Mouse (Mus musculus): ENCODE measurements at regions not wholly inside any gene's neighbourhood (a gene's known extent, or its start where the extent isn't known, plus 50 kb on each side); places are given as distances from the start of the nearest gene placed in this dataset.

DNA sequence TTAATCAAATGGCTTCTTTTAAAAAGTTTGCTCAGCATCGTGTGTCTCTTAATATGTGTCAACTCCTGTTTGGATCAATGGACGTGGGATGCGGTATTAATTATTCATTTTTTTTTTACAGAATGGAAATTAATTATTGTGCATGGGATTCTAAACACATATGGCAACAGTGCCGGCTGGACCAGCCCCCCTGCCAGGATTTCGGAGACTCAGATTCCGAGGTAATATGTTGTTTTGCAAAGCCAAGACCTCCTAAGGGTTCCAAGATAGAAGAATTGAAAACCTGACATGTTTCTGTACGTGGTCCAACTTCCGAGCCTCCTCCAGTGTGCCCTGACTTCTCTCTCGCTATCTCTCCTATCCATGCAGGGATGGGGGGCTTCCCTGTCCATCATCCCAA lies 170.4 kb downstream of the 3110018I06Rik start:
- DNase-seq, result peak; percentile 23

DNA sequence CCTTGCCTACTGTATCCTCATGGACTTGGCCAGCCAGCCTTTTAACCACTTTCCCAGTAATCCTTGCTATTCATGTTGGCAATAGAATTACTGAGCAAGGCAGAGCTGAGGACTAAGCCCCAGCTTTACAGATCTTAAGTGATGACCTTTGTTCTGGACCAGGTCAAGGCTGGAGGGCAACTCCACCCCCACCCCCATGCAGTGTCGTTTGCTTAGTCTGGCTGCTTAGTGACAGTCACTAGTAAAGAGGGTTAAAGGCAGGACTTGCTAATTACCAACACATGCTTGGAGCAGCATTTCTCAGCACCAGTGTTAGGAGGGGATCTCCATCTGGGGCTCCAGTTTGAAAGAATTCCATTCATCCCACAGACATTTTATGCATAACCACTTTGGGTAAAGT lies 174.2 kb downstream of the 3110018I06Rik start:
- DNase-seq, result peak; percentile 57

DNA sequence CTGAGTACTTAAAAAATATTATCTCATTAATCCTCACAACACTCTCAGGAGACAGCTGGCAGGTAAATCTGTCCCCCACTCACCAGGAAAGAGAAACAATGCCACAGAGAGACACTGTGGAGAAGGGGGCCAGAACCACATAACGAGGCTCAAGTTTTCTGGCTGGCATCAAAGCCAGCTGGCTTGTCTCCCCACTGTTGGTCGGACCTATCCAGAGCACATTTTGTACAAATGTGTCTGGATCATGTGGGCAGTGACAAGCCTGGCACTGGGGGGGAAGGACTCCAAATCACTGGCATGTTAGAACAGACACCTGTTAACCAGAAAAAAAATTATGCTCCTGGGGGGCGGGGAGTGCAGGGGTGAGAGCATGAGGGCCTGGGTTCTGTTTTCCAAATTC lies 179.4 kb downstream of the 3110018I06Rik start:
- DNase-seq, result no peak

DNA sequence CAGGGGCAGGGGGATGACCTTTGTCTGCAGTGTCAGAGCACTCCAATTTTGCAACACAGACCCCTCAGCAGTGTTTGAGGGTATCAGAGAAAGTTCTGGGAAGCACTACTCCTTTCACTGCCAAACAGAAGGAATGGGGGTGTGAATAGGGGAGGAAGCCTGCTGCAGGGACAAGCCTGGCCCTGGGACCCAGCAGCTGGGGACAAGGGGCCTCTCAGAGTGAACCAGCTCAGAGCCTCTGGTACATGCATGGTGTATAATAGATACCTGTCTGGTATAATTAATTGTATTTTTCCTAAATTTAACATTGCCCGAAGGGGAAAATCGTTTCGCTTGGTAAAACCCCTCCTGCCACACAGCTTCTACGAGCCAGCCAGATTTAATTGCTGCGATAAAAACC lies 180.6 kb downstream of the 3110018I06Rik start:
- no peak for DNase-seq

DNA sequence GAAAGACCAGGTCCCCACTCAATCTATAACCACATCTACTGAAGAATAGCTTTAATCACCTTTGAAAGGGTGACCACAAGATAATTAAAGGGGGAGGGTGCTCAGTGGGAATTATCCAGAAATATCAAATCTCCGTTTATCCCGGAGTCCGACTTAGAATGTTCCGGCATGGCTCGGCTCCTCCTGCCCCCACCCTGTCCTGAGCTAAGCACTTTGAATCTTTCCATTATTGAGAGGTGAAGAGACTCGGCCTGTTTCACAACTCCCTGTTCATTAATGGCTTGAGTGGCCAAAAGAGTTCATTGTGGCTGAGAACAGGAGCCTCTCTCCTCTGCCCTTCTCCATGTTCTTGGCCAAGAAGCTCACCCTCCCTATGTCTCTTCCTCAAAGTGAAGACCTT lies 181.0 kb downstream of the 3110018I06Rik start:
- DNase-seq, result no peak

DNA sequence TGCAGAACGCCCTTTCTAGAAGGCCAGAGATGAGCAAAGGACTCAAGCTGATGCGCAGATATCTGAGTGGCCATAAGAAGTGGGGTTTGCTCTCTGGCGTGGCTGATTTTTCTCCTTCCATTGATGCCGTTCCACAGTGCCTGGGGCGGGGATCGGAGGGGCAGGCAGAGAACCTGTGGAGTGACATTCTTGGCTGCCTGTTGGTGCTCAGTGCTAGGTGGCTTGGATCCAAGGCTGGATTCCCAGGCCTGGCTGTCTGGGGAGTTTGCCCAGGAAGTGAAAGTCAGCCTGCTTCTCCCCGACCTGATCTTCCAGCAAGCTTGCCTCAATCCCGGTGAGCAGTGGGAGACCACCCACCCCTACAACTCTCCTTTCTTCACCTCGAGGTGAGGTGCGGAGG lies 181.5 kb downstream of the 3110018I06Rik start:
- DNase-seq, result no peak

DNA sequence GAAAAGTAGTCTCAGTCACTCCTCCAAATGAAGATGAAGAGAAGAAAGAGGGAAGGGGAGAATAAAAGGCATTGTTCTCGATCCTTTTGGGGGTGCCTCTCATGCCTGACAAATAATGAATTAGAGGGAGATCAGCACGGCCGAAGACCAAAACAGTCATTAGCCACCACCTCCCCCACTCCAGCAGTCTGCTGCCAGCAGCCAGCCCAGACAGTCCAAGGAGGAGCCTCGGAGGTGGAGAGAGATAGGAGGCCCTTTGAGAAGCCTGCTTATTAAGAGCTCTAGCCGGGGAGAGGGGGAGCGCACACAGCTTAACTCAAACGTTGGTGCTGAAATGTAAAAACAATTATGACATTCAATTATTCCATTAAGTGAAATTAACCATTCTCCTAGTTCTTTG lies 188.6 kb downstream of the 3110018I06Rik start:
- peak; percentile 58 for DNase-seq

DNA sequence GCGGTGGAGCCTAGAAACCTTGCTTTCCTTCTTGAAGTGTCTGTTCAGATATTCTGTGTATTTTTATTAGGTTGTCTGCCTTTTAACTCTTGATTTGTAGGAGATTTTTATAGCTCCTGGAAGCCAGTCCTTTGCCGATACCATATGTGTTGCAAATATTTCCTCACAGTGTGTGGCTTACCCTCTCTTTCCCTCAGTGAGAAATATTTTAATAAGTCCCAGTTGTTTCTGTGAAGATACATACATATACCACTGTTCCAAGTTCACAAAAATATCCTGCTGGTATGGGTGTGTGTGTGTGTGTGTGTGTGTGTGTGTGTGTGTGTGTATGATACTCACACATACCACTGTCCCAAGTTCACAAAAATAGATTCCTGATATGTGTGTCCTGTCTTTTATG lies 199.0 kb downstream of the 3110018I06Rik start:
- no peak for DNase-seq

DNA sequence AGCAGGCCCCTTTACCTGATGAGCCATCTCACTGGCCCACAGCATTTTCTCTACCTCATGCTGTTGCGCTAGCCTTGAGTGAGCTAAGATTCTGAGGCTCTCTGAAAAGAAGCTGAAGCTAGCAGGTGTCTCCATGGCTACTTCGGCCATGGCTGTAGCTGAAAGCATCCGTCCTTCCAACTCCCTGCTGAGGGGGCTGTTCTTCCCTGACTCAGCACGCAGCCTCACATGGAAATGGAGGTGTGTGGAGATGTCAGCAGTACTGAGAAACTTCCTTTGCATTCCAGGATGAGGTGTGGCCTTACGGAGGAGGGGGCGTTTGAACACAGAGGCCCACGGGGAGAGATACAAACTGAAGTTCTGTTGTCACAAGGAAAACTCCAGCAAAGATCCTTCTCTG lies 201.0 kb downstream of the 3110018I06Rik start:
- DNase-seq, result no peak

DNA sequence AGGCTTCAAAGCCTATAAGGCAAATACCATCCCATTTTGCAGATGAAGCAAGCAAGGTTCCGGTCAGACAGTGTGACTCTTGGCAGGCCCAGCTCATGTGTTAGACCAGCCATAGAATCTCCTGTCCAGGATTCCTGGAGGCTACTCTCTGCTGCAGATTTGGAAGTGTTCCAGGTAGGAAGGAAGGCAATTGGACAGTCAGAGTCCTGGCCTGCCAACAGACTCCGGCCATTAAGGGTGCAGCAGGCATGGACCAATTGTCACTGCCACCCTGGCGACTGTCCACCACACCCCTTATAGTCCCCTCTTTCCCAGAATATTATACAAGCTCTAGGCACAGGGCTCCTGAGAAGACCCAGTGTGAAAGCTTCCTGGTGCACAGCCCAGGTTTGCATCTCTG lies 201.6 kb downstream of the 3110018I06Rik start:
- DNase-seq, result no peak

DNA sequence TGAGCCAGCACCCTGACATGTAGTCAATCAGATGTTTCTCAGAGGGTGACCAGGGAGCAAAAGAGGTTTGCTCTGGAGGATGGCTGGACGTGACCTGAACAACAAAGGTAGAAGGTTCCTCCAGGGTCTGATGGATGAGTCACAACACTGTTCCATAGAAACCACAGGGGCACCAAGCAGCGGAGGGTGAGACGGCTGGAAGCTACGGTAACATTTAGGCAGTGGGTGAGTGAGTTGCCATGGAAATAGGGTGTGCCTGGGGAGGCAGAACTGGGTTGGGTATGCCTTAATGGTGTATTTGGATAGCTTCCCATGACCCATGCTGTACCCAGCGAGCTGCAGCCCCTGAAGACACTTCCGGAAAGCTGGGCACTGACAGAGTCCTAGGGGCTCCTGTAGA lies 205.3 kb downstream of the 3110018I06Rik start:
- DNase-seq, result no peak

DNA sequence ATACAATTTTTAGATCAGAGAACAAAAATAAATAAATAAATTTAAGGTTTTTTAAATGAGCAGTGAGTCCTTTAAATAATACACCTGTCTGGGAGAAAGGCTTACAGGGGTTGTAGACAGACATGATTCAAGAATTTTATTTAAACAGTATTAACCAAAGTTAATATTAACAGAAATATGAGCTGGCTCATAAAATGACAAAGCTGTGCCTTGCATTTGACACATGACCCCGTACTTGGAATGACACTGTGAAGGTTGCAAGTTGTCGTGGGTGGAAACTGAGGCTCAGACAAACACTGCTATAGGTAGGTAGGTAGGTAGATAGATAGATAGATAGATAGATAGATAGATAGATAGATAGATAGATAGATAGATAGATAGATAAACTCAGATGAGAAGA lies 206.6 kb downstream of the 3110018I06Rik start:
- DNase-seq, result no peak

DNA sequence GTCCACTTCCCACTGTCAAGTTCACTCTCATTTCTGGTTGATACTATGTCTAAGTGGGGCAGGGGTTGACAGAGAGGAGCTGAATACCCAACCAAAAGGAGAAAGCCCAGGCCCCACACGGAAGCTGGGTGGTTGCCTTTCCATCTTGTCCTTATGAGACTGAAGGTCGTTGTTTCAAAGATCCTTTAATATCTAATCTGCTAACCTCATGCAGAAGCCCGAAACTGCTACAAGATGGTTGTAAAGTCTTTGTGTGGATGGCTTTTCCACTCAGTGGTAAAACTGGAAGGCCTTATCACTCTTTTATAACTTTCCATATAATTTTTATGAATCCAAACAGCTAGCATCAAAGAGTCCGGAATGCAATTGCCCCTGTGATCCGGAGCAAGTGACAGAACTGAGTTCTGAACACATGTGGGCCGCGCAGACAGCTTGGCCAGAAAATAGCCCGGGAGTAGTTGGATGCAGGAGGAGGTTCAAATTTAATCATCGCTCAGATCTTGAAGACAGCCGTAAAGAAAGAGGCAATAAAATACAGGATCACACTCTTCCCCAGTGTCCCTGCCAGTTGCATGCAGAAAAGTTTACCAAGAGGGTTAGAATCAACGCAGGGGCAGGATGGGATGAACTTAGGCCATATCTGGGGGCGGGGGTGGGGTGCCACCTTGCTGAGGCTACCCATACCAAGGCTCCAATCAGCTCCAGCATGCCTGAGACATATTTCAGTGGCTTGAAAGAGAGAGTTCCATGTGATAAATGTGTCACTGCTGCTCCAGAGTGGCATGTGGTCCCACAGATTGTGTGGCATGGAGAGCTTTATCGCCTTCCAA lies 207.2 kb downstream of the 3110018I06Rik start:
- DNase-seq, result no peak

DNA sequence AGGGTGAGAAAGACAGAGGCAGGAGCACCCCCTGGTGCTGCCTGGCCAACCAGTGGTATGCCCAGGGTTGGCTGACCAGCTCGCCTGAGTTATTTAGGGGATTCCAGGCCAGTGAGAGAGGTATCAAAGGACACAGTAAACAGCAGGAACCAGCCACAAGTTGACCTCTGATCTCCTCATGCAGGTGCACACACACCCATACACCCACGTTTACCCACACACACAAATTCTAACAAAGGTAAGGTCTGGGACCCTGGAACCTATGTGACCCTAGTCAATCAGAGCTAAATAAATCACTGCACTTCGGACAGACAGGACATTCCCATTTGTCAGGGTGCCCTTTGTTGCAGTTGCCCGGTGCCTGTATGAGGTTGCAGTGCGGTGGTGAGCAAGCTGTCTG lies 211.9 kb downstream of the 3110018I06Rik start:
- no peak for DNase-seq

DNA sequence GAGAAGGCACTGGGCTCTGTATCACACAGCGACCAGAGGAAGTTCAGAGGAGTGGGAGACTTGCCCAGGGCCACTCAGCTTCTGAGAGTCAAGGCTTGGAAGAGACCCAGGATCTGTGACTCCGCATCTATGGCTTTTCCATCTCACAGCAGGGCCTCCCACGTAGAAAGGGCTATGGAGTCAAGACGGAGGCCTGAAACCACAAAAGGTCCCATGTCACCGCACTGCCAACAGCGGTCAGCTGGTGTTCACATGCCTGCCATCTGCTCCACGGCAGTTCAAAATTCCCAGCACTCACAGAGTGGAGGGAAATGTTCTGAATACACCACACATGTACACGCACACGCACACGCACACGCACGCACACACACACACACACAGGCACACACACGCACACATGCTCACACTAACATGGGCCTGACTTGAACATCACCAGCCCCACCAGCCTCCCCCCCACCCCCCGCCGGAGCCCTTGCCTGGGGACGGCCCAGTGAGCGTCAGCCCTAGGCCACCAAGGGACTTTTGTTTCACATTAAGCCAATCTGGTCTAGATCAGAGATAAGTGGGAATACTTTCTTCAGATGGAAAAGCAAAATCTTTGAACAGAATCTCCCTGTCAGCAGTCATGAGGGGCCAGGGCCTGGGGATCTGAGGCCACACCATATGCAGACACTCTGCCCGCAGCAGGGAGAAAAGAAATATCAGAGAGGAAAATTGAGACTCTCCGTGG lies 212.6 kb downstream of the 3110018I06Rik start:
- DNase-seq, result no peak

DNA sequence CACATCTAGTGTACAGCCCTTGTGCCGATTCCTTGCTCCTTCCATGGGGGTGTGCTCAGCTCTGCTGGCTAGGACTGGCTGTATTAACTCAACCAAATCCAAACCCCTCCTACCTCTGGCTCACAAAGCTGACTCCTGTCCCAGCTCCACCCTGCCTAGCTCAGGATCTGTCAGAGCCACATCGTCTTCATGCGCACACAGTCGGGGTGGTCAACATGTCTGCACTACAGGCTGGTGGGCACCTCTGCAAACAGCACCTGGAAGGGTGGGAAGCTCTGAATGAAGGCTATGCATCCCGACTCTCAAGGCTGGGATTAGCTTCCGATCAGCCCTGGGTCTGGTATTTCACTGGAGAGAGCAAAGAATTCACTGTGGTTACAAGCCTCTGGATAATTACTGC lies 220.4 kb downstream of the 3110018I06Rik start:
- DNase-seq, result no peak

DNA sequence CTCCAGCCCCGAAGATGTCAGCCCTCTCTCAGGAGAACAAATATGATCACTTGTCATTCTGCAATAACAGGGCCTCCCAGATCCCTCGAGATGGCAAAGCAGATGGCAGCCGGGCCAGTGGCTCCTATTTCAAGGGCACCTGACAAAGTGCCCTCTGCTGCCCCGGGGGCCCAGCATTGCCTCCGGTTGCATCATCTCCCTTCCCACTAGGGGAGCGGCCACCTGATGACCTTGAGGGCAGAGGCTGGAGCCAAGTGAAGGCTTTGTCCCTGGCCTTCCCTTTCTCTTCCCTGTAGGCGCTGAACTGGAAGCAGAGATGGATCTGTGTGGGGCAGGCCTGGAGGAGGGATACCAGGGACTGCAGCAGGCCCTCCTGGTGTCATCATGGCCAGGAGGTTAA lies 222.6 kb downstream of the 3110018I06Rik start:
- DNase-seq, result peak; percentile 17

DNA sequence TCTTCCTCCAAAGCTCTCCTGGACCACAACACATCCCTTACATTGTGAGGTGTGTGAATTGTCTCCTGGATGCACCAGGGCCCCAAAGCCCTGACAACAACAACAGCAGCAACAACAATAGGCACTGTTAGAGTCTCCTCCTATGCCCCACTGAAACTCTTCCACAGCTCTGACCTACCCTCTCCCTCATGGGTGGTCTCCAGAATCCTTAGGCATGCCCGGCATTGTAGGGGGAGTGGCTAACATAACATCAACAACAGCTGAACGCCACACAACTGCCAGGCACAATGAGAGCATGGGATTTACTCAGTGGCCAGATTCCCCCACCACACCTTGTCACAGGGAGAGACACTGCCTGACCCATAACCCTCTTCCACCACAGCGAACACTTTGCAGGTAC lies 223.2 kb downstream of the 3110018I06Rik start:
- DNase-seq, result peak; percentile 64

DNA sequence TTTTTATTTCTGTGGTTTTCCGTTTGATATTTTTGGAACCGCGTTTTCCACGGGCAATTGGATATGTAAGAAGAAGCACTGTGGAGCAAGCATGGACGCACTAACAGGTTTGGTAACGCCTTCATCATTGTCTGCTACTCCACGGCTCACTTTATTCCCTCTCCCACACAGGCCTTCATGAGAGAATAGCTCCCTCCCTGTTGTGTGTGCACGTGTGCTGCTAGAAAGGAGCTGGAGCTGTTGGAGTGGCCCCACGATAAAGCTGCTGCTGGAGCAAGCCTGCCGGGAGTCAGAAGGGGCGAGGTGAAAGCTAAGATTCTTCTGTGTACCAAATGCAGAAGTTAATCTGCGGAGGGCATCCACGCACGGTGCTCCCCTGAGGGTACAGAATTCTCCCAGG lies 224.8 kb downstream of the 3110018I06Rik start:
- no peak for DNase-seq

DNA sequence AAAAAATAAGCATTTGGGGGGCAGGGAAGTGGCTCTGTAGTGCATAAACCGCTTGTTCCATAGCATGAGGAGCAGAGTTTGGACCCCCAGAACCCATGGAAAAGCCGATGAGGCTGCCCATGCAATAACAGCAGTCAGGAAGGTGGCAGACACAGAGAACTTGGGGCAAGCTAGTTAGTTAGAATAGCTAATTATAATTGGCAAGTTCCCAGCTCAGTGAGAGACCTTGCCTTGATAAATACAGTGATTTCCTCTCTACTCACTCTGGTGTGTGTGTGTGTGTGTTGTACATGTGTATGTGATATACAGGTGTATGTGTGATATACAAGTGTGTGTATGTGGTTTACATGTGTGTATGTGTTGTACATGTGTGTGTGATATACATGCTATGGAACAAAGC lies 226.4 kb downstream of the 3110018I06Rik start:
- no peak for DNase-seq

DNA sequence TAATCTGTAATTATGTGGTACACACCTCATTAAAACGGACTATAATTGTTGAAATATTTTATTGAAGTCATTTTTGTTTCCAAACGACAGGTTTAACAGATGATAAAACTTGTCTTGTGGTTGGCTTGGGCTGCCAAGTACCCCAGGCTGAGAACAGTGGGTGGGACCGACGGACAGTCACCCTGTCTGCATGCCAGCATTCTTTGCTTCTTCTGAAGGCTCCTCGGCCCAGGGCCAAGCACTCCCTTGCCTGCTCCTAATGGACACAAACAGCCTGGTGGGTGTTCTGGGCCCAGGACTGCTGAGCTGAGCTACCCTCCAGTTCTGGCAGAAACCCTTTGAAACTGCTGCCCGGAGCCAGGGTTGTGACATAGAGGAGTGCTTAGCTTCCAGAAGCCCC lies 227.4 kb downstream of the 3110018I06Rik start:
- DNase-seq, result no peak

DNA sequence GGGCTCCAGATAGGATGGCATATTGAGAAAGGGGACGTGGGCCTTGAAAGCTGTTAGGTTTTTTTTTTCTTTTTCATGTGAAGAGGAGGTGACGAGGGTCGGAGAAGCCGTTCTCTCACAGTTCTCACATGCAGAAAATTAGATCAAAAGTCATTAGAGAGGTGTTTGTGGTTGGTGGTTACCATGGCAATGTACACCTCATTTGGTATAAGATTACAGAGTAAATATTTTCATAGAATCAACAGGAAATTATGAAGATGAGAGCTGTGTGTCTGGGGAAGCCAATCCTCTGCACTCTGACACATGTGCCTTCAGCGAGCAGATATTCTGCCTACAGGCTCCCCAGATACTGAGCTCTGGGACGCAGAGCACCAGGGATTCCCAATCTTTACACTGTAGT lies 232.5 kb downstream of the 3110018I06Rik start:
- DNase-seq, result no peak

DNA sequence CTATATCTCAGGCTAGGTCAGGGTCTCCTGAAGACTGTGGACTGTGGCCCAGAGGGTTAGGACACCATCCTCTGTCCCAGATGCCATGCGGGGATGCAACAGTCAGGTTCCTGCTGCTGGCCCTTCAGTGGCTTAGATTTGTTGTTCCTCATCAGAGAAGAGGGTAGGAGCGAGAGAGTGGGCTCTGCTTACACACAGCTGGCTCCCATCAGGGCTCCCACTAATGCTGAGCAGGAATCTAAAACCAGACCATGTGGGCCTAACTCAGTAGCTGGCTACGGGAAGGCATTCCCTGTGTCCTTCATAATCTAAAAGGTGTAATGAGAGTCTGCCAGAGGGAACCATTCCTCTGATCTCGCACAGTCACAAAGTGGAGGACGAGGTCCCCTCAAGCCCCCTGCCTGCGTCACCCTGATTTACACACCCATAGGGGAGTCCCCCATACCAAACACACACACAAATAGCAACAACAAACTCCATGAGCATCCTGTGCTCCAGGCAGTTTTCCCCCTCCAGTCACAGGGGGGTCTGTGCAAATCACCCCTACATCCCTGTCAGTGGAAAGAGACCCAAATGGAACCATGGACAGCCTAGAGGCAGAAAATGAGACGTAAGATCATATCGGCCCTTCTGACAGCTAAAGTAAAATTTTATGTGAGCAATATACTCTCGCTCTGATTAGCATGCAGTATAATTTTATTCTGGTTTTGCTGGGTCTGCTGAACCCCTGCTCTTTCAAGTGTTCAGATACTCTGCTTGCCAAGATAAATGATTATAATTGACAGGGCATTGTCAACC lies 234.8 kb downstream of the 3110018I06Rik start:
- peak; percentile 64 for DNase-seq

DNA sequence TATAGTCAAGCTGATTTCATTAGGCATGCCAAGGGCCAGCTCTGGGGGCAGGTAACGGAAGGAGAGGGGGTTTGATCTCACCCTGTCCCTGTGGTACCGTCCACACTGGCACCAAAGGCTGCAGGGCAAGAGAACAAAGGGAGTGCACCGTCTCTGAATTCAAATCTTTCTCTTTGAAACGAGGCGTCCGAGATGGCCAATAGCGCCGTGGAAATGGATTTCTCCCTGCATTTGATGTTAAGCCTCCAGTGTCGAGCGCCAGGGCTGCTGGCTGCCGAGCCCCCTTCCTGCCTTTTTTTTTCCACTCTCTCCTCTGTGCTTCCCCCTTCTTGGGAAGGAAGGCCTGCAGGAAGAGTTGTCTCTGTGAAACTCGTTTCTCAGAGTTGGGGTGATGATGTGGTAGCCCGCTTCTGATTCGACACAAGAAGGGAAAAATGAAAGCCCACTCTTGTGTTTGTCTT lies 235.5 kb downstream of the 3110018I06Rik start:
- DNase-seq, result peak; percentile 50

Measured in retina, postnatal 1 day (tissue).